Mouse (Mus musculus): ENCODE measurements around the gene C1ra.
A peak's percentile ranks its signal among the peaks of the same experiment; 100 is the strongest.
"Not testable (repeated sequence)": the region's sequence is repeated elsewhere in the genome, so short reads cannot be mapped to it uniquely, and the experiment has no call there.

Gene C1ra

GRCm38 (mm10) chr6:124512355-124512836 is at the start of gene C1ra:
TSS of gene C1ra (plus strand) at chr6:124512405.
- DNase-seq (ENCODE audit: low spot score) = no peak

GRCm38 (mm10) chr6:124463881-124464291 is 48.3 kb upstream of the C1ra start:
- DNase-seq (ENCODE audit: low spot score) = no peak

- peak; percentile 91 for DNase-seq (ENCODE audit: low spot score)
Observed at GRCm38 (mm10) chr6:124464305-124465271, 47.6 kb upstream of the C1ra start, which contains the start of gene Clstn3. TSS of gene Clstn3 (minus strand) at chr6:124464794.

- DNase-seq (ENCODE audit: low spot score) = no peak
Observed at GRCm38 (mm10) chr6:124465299-124465698, 46.9 kb upstream of the C1ra start.

GRCm38 (mm10) chr6:124465729-124466128 is 46.5 kb upstream of the C1ra start:
- no peak for DNase-seq (ENCODE audit: low spot score)

GRCm38 (mm10) chr6:124471121-124471520 is 41.1 kb upstream of the C1ra start:
- no peak for DNase-seq (ENCODE audit: low spot score)

GRCm38 (mm10) chr6:124471783-124472638 is 40.2 kb upstream of the C1ra start:
- DNase-seq (ENCODE audit: low spot score) = not testable (repeated sequence)

- no peak for DNase-seq (ENCODE audit: low spot score)
Observed at GRCm38 (mm10) chr6:124472801-124473200, 39.4 kb upstream of the C1ra start.

GRCm38 (mm10) chr6:124474621-124475020 is 37.6 kb upstream of the C1ra start:
- no peak for DNase-seq (ENCODE audit: low spot score)

- DNase-seq (ENCODE audit: low spot score) = not testable (repeated sequence)
Observed at GRCm38 (mm10) chr6:124475335-124476075, 36.7 kb upstream of the C1ra start.

- DNase-seq (ENCODE audit: low spot score) = no peak
Observed at GRCm38 (mm10) chr6:124476216-124476615, 36.0 kb upstream of the C1ra start.

- no peak for DNase-seq (ENCODE audit: low spot score)
Observed at GRCm38 (mm10) chr6:124476796-124477195, 35.4 kb upstream of the C1ra start.

GRCm38 (mm10) chr6:124477221-124477655 is 35.0 kb upstream of the C1ra start:
- no peak for DNase-seq (ENCODE audit: low spot score)

GRCm38 (mm10) chr6:124477922-124478651 is 34.1 kb upstream of the C1ra start:
- no peak for DNase-seq (ENCODE audit: low spot score)

- DNase-seq (ENCODE audit: low spot score) = no peak
Observed at GRCm38 (mm10) chr6:124478874-124479572, 33.2 kb upstream of the C1ra start.

- DNase-seq (ENCODE audit: low spot score) = no peak
Observed at GRCm38 (mm10) chr6:124479573-124479930, 32.7 kb upstream of the C1ra start.

GRCm38 (mm10) chr6:124480295-124480694 is 31.9 kb upstream of the C1ra start:
- DNase-seq (ENCODE audit: low spot score) = no peak

- DNase-seq (ENCODE audit: low spot score) = no peak
Observed at GRCm38 (mm10) chr6:124481571-124481970, 30.6 kb upstream of the C1ra start.

- not testable (repeated sequence) for DNase-seq (ENCODE audit: low spot score)
Observed at GRCm38 (mm10) chr6:124483831-124484230, 28.4 kb upstream of the C1ra start.

- no peak for DNase-seq (ENCODE audit: low spot score)
Observed at GRCm38 (mm10) chr6:124484851-124485250, 27.4 kb upstream of the C1ra start.

Data from left cerebral cortex, adult 11 months (tissue).